Mouse (Mus musculus): ENCODE measurements around the gene Il34. TPM values are rescaled to one million over a fixed set of nuclear protein-coding genes. Genes with fewer than 3 reads are reported as not detected.

Il34 gene
- total RNA-seq, 2 experiments from 2014 or later, result not detected

GRCm38 (mm10) chr8:110785366-110785765 is 20.4 kb downstream of the Il34 start:
- ATAC-seq (replicated peaks; ENCODE audit: poor library complexity), result peak; percentile 66

GRCm38 (mm10) chr8:110779924-110780718 is 25.6 kb downstream of the Il34 start:
- ATAC-seq (replicated peaks; ENCODE audit: poor library complexity), result no peak

GRCm38 (mm10) chr8:110776335-110776734 is 29.4 kb downstream of the Il34 start:
- ATAC-seq (replicated peaks; ENCODE audit: poor library complexity), result no peak

GRCm38 (mm10) chr8:110775721-110776120 is 30.0 kb downstream of the Il34 start:
- no peak for ATAC-seq (replicated peaks; ENCODE audit: poor library complexity)

- ATAC-seq (replicated peaks; ENCODE audit: poor library complexity), result no peak
Measured at GRCm38 (mm10) chr8:110775316-110775715, 30.4 kb downstream of the Il34 start.

- ATAC-seq (replicated peaks; ENCODE audit: poor library complexity), result no peak
Measured at GRCm38 (mm10) chr8:110774725-110775124, 31.0 kb downstream of the Il34 start.

- ATAC-seq (replicated peaks; ENCODE audit: poor library complexity), result no peak
Measured at GRCm38 (mm10) chr8:110774047-110774446, 31.7 kb downstream of the Il34 start.

- no peak for ATAC-seq (replicated peaks; ENCODE audit: poor library complexity)
Measured at GRCm38 (mm10) chr8:110772452-110772851, 33.3 kb downstream of the Il34 start.

GRCm38 (mm10) chr8:110767261-110767660 is 38.5 kb downstream of the Il34 start:
- ATAC-seq (replicated peaks; ENCODE audit: poor library complexity), result no peak

- ATAC-seq (replicated peaks; ENCODE audit: poor library complexity), result no peak
Measured at GRCm38 (mm10) chr8:110764671-110765070, 41.1 kb downstream of the Il34 start.

- no peak for ATAC-seq (replicated peaks; ENCODE audit: poor library complexity)
Measured at GRCm38 (mm10) chr8:110761988-110762387, 43.7 kb downstream of the Il34 start.

- ATAC-seq (replicated peaks; ENCODE audit: poor library complexity), result no peak
Measured at GRCm38 (mm10) chr8:110761185-110761584, 44.5 kb downstream of the Il34 start.

GRCm38 (mm10) chr8:110760280-110760940 is 45.3 kb downstream of the Il34 start:
- ATAC-seq (replicated peaks; ENCODE audit: poor library complexity), result no peak

GRCm38 (mm10) chr8:110756196-110756595 is 49.5 kb downstream of the Il34 start:
- no peak for ATAC-seq (replicated peaks; ENCODE audit: poor library complexity)

- no peak for ATAC-seq (replicated peaks; ENCODE audit: poor library complexity)
Measured at GRCm38 (mm10) chr8:110755511-110756170, 50.1 kb downstream of the Il34 start.

- no peak for ATAC-seq (replicated peaks; ENCODE audit: poor library complexity)
Measured at GRCm38 (mm10) chr8:110754713-110755112, 51.0 kb downstream of the Il34 start.

- no peak for ATAC-seq (replicated peaks; ENCODE audit: poor library complexity)
Measured at GRCm38 (mm10) chr8:110751490-110751889, 54.2 kb downstream of the Il34 start.

GRCm38 (mm10) chr8:110750269-110750668 is 55.5 kb downstream of the Il34 start:
- ATAC-seq (replicated peaks; ENCODE audit: poor library complexity), result no peak

GRCm38 (mm10) chr8:110749500-110750170 is 56.1 kb downstream of the Il34 start:
- peak; percentile 81 for ATAC-seq (replicated peaks; ENCODE audit: poor library complexity)

- no peak for ATAC-seq (replicated peaks; ENCODE audit: poor library complexity)
Measured at GRCm38 (mm10) chr8:110746661-110747060, 59.1 kb downstream of the Il34 start.

GRCm38 (mm10) chr8:110745162-110745561 is 60.6 kb downstream of the Il34 start:
- no peak for ATAC-seq (replicated peaks; ENCODE audit: poor library complexity)
